Mouse (Mus musculus) forebrain, embryonic 11.5 days (tissue): ENCODE results near the gene Ntng2. TPM values are rescaled to one million over a fixed set of nuclear protein-coding genes. Genes with fewer than 3 reads are reported as not detected.

Source experiments
- ATAC-seq: fragments of 200-750 bp; cut with Nextera tagmentation; replicated peaks from 2 replicates; pipeline ENCODE4 v1.8.0; 2017; ENCODE audit warnings: moderate TSS enrichment; ENCODE audit not compliant: low FRiP score
- DNase-seq: peaks from one replicate; pipeline ENCODE4 v3.0.0-alpha.2; 2017; ENCODE audit warnings: low spot score
- H3K27ac ChIP-seq: fragments of 300-500 bp; sonication (generic); 2 replicates; pipeline ENCODE4 v1.5.1; 2014; ENCODE audit warnings: low read depth, low read length
- H3K27me3 ChIP-seq: fragments of 300-500 bp; sonication (generic); 2 replicates; pipeline ENCODE4 v1.6.1; 2014; ENCODE audit warnings: mild to moderate bottlenecking, low read length, mixed read lengths; ENCODE audit not compliant: control insufficient read depth, insufficient read depth
- H3K36me3 ChIP-seq: fragments of 300-500 bp; sonication (generic); 2 replicates; pipeline ENCODE4 v1.6.1; 2014; ENCODE audit warnings: mild to moderate bottlenecking, low read length, moderate library complexity, mixed read lengths; ENCODE audit not compliant: control insufficient read depth, insufficient read depth
- H3K4me1 ChIP-seq: fragments of 300-500 bp; sonication (generic); replicated peaks from 2 replicates; pipeline ENCODE4 v1.6.1; 2014; ENCODE audit warnings: low read length, mixed read lengths; ENCODE audit not compliant: control insufficient read depth, insufficient read depth
- H3K4me2 ChIP-seq: fragments of 300-500 bp; sonication (generic); 2 replicates; pipeline ENCODE4 v1.6.1; 2014; ENCODE audit warnings: low read depth, mild to moderate bottlenecking, low read length, moderate library complexity, mixed read lengths; ENCODE audit not compliant: severe bottlenecking
- H3K4me3 ChIP-seq: fragments of 300-500 bp; sonication (generic); 2 replicates; pipeline ENCODE4 v1.5.1; 2014; ENCODE audit warnings: low read depth, low read length
- H3K9ac ChIP-seq: fragments of 300-500 bp; sonication (generic); 2 replicates; pipeline ENCODE4 v1.6.1; 2014; ENCODE audit warnings: low read length
- H3K9me3 ChIP-seq: fragments of 300-500 bp; sonication (generic); 2 replicates; pipeline ENCODE4 v1.6.1; 2016; ENCODE audit warnings: low read length, mixed read lengths; ENCODE audit not compliant: control insufficient read depth
- WGBS: fragments of 180-500 bp; shearing (Covaris S2); extraction: QIAGEN DNeasy Blood & Tissue Kit; methylation state at CpG from one replicate; pipeline ENCODE4 v1.1.7; 2014; 5-methylcytosine and 5-hydroxymethylcytosine counted together
- polyA plus RNA-seq: library from polyadenylated mRNA; unstranded; fragments of >200 nt; fragmentation: Nextera tagmentation; extraction: Ambion mirVana; gene quantifications from 2 replicates; pipeline ENCODE4 v1.2.1, GENCODE M21; 2014

Ntng2 gene
- polyA plus RNA-seq, 1 experiment from 2014 or later, result 1.6 TPM

- no peak overlapping the region for H3K4me2 ChIP-seq
- no peaks in the 10 kb centered on the region for H3K9me3 ChIP-seq
- no peaks in the 10 kb centered on the region for H3K36me3 ChIP-seq
- no peaks in the 10 kb centered on the region for H3K27me3 ChIP-seq
- no peak for ATAC-seq
- H3K9ac ChIP-seq, result no peak overlapping the region
- no peaks in the 10 kb centered on the region; the same call in 1 of the 2 replicates for H3K4me1 ChIP-seq
- WGBS, result 78% methylated on average over 4 of the region's 4 CpGs
- DNase-seq, result no peak
- no peak overlapping the region for H3K4me3 ChIP-seq
- no peak overlapping the region for H3K27ac ChIP-seq
Measured at GRCm38 (mm10) chr2:29226671-29227070, 26.1 kb downstream of the Ntng2 start.

- Histone ChIP-seq H3K4me3 (no peak overlapping the region), H3K4me2 (no peak overlapping the region), H3K36me3 (no peaks in the 10 kb centered on the region), H3K27ac (no peak overlapping the region), H3K9me3 (no peaks in the 10 kb centered on the region), H3K9ac (no peak overlapping the region), H3K27me3 (no peaks in the 10 kb centered on the region), H3K4me1 (no peaks in the 10 kb centered on the region; the same call in 1 of the 2 replicates)
- no peak for ATAC-seq
- 44% methylated on average over 7 of the region's 7 CpGs for WGBS
- no peak for DNase-seq
Measured at GRCm38 (mm10) chr2:29223591-29224262, 29.1 kb downstream of the Ntng2 start.

- no peak overlapping the region for H3K9ac ChIP-seq
- no peak overlapping the region for H3K4me3 ChIP-seq
- 5% methylated on average over 4 of the region's 4 CpGs for WGBS
- no peaks in the 10 kb centered on the region for H3K27me3 ChIP-seq
- no peaks in the 10 kb centered on the region for H3K36me3 ChIP-seq
- no peak for ATAC-seq
- H3K9me3 ChIP-seq, result no peaks in the 10 kb centered on the region
- DNase-seq, result peak; percentile 65
- no peak overlapping the region for H3K4me2 ChIP-seq
- no peaks in the 10 kb centered on the region; the same call in 1 of the 2 replicates for H3K4me1 ChIP-seq
- H3K27ac ChIP-seq, result no peak overlapping the region
Measured at GRCm38 (mm10) chr2:29222302-29222701, 30.5 kb downstream of the Ntng2 start.

GRCm38 (mm10) chr2:29218831-29219230 lies 34.0 kb downstream of the Ntng2 start:
- no peak for ATAC-seq

GRCm38 (mm10) chr2:29217897-29218296 lies 34.9 kb downstream of the Ntng2 start:
- no peaks in the 10 kb centered on the region for H3K27me3 ChIP-seq
- no peak overlapping the region for H3K4me2 ChIP-seq
- ATAC-seq, result no peak
- WGBS, result 77% methylated on average over 10 of the region's 10 CpGs
- H3K27ac ChIP-seq, result no peak overlapping the region
- H3K4me1 ChIP-seq, result peaks cover 2% of the 10 kb centered on the region; the same call in 1 of the 2 replicates
- no peak overlapping the region for H3K9ac ChIP-seq
- H3K4me3 ChIP-seq, result no peak overlapping the region
- no peaks in the 10 kb centered on the region for H3K36me3 ChIP-seq
- H3K9me3 ChIP-seq, result no peaks in the 10 kb centered on the region
- no peak for DNase-seq

More at GRCm38 (mm10) chr2:29218831-29219230, 34.0 kb downstream of the Ntng2 start:
- no peak overlapping the region for H3K4me3 ChIP-seq
- peaks cover 2% of the 10 kb centered on the region; the same call in 1 of the 2 replicates for H3K4me1 ChIP-seq
- H3K27ac ChIP-seq, result no peak overlapping the region
- H3K36me3 ChIP-seq, result no peaks in the 10 kb centered on the region
- no peak overlapping the region for H3K4me2 ChIP-seq
- WGBS, result 92% methylated on average over 5 of the region's 5 CpGs
- H3K27me3 ChIP-seq, result no peaks in the 10 kb centered on the region
- no peak overlapping the region for H3K9ac ChIP-seq
- no peak for DNase-seq
- no peaks in the 10 kb centered on the region for H3K9me3 ChIP-seq

GRCm38 (mm10) chr2:29217042-29217441 lies 35.8 kb downstream of the Ntng2 start:
- H3K27me3 ChIP-seq, result no peaks in the 10 kb centered on the region
- no peak overlapping the region for H3K9ac ChIP-seq
- no peak for ATAC-seq
- 93% methylated on average over 5 of the region's 5 CpGs for WGBS
- no peak overlapping the region for H3K4me3 ChIP-seq
- no peak overlapping the region for H3K4me2 ChIP-seq
- no peaks in the 10 kb centered on the region for H3K36me3 ChIP-seq
- no peaks in the 10 kb centered on the region for H3K9me3 ChIP-seq
- DNase-seq, result no peak
- H3K4me1 ChIP-seq, result 0 out of 2 replicates have a peak, but pooled peaks cover 2% of the 10 kb centered on the region
- H3K27ac ChIP-seq, result no peak overlapping the region

GRCm38 (mm10) chr2:29216286-29217012 lies 36.4 kb downstream of the Ntng2 start:
- Histone ChIP-seq H3K4me1 (0 out of 2 replicates have a peak, but pooled peaks cover 2% of the 10 kb centered on the region), H3K4me2 (no peak overlapping the region)

GRCm38 (mm10) chr2:29206156-29206555 lies 46.6 kb downstream of the Ntng2 start:
- no peak overlapping the region for H3K9ac ChIP-seq
- no peaks in the 10 kb centered on the region for H3K9me3 ChIP-seq
- no peaks in the 10 kb centered on the region for H3K36me3 ChIP-seq
- no peak overlapping the region for H3K4me3 ChIP-seq
- no peak overlapping the region for H3K4me2 ChIP-seq
- DNase-seq, result no peak
- H3K4me1 ChIP-seq, result 0 out of 2 replicates have a peak, but pooled peaks cover 3% of the 10 kb centered on the region
- no peaks in the 10 kb centered on the region for H3K27me3 ChIP-seq
- ATAC-seq, result no peak
- no peak overlapping the region for H3K27ac ChIP-seq
- WGBS, result 39% methylated on average over 8 of the region's 8 CpGs

More at GRCm38 (mm10) chr2:29216286-29217012, 36.4 kb downstream of the Ntng2 start:
- no peaks in the 10 kb centered on the region for H3K9me3 ChIP-seq
- H3K9ac ChIP-seq, result no peak overlapping the region
- no peaks in the 10 kb centered on the region for H3K27me3 ChIP-seq
- H3K36me3 ChIP-seq, result no peaks in the 10 kb centered on the region
- no peak overlapping the region for H3K4me3 ChIP-seq
- no peak overlapping the region for H3K27ac ChIP-seq
- ATAC-seq (no peak), DNase-seq (no peak)
- 50% methylated on average over 8 of the region's 8 CpGs for WGBS
